Mouse (Mus musculus) liver, embryonic 14.5 days (tissue): ENCODE measurements at regions not wholly inside any gene's neighbourhood (a gene's known extent, or its start where the extent isn't known, plus 50 kb on each side); places are given as distances from the start of the nearest gene placed in this dataset.

ENCODE experiments used
- CTCF ChIP-seq: IDR thresholded peaks from 2 replicates; pipeline ENCODE4 v1.5.1; 2016; ENCODE audit warnings: antibody characterized with exemption, low read depth, control low read depth
- EP300 ChIP-seq: IDR thresholded peaks from 2 replicates; pipeline ENCODE4 v1.6.1; 2016; ENCODE audit warnings: antibody characterized with exemption, low read depth

DNA sequence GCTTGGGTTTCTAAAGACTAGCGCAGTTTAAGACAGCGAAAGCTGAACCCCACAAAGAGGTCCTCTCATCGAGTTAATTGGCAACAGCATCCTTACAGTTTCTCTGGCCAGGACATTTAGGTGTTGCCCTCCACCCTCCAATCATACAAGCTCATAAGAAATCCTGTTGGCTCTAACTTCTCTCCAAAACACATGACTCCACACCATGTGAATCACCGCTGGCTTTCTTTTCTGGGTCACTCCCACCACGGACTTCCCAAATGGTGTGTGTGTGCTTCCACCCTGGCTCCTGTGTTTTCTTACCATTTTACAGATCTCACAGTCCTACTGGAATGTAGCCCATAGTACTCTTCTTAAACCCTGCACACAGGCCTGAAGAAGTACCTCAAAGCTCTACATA is 190.6 kb downstream of the Mylk4 start:
- no peak for TF ChIP-seq CTCF
- TF ChIP-seq EP300 = no peak
